Mouse (Mus musculus) adrenal gland, adult (tissue): Measurements from ENCODE around the gene Vmn1r209.
"Not testable (repeated sequence)": the region's sequence is repeated elsewhere in the genome, so short reads cannot be mapped to it uniquely, and the experiment has no call there.

Source experiments
- DNase-seq, 2 experiments: peaks; one replicate each; pipeline ENCODE4 v3.0.0; 2022 to 2023; ENCODE audit warnings: low spot score in 1 of 2; ENCODE audit not compliant: inconsistent age in 2 of 2

Vmn1r209 gene

GRCm38 (mm10) chr13:22809582-22809981 is at the start of gene Vmn1r209:
Vmn1r209 (minus strand) TSS chr13:22809682.
- DNase-seq, result not testable (repeated sequence)

- no peak for DNase-seq
Measured at GRCm38 (mm10) chr13:22857461-22857860, 48.0 kb upstream of the Vmn1r209 start, which contains the start of gene Vmn1r211. Vmn1r211 (minus strand) TSS chr13:22857561.

- no peak for DNase-seq
Measured at GRCm38 (mm10) chr13:22854760-22855159, 45.3 kb upstream of the Vmn1r209 start.

- no peak for DNase-seq
Measured at GRCm38 (mm10) chr13:22846798-22847197, 37.3 kb upstream of the Vmn1r209 start.

- DNase-seq, result not testable (repeated sequence)
Measured at GRCm38 (mm10) chr13:22844304-22844703, 34.8 kb upstream of the Vmn1r209 start.

- no peak for DNase-seq
Measured at GRCm38 (mm10) chr13:22831248-22831647, 21.8 kb upstream of the Vmn1r209 start, which contains the start of gene Vmn1r210. Vmn1r210 (minus strand) TSS chr13:22831348.

GRCm38 (mm10) chr13:22829395-22829794 is 19.9 kb upstream of the Vmn1r209 start:
- peak in 1 of 2 experiments; percentile 24 for DNase-seq

GRCm38 (mm10) chr13:22821601-22822000 is 12.1 kb upstream of the Vmn1r209 start:
- not testable (repeated sequence) for DNase-seq

- DNase-seq, result not testable (repeated sequence)
Measured at GRCm38 (mm10) chr13:22788096-22788495, 21.4 kb downstream of the Vmn1r209 start.

GRCm38 (mm10) chr13:22784159-22784558 is 25.3 kb downstream of the Vmn1r209 start:
- not testable (repeated sequence) for DNase-seq

GRCm38 (mm10) chr13:22777300-22777699 is 32.2 kb downstream of the Vmn1r209 start, which contains the start of gene Vmn1r208:
Vmn1r208 (minus strand) TSS chr13:22777400.
- DNase-seq, result not testable (repeated sequence)

GRCm38 (mm10) chr13:22771592-22771991 is 37.9 kb downstream of the Vmn1r209 start:
- not testable (repeated sequence) for DNase-seq
